Mouse (Mus musculus): ENCODE data around the gene Ism1.
A peak's percentile ranks its signal among the peaks of the same experiment; 100 is the strongest.

The Ism1 gene

GRCm38 (mm10) chr2:139714206-139714605, 36.2 kb downstream of the Ism1 start:
- DNase-seq (ENCODE audit: low read depth, low spot score) = no peak

GRCm38 (mm10) chr2:139717772-139718171, 39.8 kb downstream of the Ism1 start:
- no peak for DNase-seq (ENCODE audit: low read depth, low spot score)

GRCm38 (mm10) chr2:139722700-139723099, 44.7 kb downstream of the Ism1 start:
- peak; percentile 22 for DNase-seq (ENCODE audit: low read depth, low spot score)

- no peak for DNase-seq (ENCODE audit: low read depth, low spot score)
Observed at GRCm38 (mm10) chr2:139723304-139723703, 45.3 kb downstream of the Ism1 start.

- DNase-seq (ENCODE audit: low read depth, low spot score) = no peak
Observed at GRCm38 (mm10) chr2:139724202-139724838, 46.3 kb downstream of the Ism1 start.

GRCm38 (mm10) chr2:139725328-139725727, 47.4 kb downstream of the Ism1 start:
- DNase-seq (ENCODE audit: low read depth, low spot score) = no peak

GRCm38 (mm10) chr2:139728060-139728459, 50.1 kb downstream of the Ism1 start:
- no peak for DNase-seq (ENCODE audit: low read depth, low spot score)

GRCm38 (mm10) chr2:139729377-139729776, 51.4 kb downstream of the Ism1 start:
- no peak for DNase-seq (ENCODE audit: low read depth, low spot score)

- DNase-seq (ENCODE audit: low read depth, low spot score) = no peak
Observed at GRCm38 (mm10) chr2:139742381-139742780, 64.4 kb downstream of the Ism1 start.

DNA sequence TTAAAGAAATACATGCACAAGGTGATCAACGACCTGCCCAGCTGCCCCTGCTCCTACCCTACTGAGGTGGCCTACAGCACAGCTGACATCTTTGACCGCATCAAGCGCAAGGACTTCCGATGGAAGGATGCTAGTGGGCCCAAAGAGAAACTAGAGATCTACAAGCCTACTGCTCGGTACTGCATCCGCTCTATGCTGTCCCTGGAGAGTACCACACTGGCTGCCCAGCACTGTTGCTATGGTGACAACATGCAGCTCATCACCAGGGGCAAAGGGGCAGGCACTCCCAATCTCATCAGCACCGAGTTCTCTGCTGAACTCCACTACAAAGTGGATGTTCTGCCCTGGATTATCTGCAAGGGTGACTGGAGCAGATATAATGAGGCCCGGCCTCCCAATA, 79.0 kb downstream of the Ism1 start:
- DNase-seq (ENCODE audit: low read depth, low spot score) = no peak

DNA sequence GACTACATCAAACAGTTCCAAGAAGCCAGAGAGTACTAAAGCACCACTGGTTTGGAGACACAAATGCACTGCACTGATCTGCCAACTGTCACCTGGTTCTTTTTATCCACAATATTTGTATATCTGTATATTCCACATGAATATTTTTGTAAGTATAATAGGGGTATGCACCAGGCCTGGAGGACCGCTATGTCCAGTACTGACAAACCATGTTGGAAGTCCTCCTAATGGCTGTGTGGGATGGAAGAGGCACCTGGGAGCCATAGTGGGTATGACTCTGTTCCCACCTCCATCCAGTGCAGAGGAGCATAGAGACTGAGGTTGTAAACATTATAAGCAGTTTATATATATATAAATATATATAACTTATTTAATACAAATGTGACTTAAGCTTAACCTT, 79.5 kb downstream of the Ism1 start:
- no peak for DNase-seq (ENCODE audit: low read depth, low spot score)

DNA sequence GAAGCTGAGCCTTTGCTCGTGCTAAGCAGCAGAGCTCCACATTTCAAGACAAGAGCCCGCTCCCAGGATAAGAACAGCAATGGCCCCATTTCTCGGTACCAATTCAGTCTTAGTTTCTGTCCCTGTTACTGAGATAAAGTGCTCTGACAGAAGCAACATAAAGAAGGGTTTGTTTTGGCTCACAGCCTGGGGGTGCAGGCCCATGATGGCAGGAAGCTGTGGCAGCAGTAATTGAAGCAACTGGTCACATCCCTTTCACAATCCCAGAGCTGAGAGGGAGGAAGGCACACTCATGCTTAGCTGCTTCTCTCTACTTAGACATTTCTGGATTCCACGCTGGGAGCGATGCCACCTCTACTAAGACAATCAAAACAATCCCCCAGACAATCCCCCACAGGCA, 86.4 kb downstream of the Ism1 start:
- no peak for DNase-seq (ENCODE audit: low read depth, low spot score)

DNA sequence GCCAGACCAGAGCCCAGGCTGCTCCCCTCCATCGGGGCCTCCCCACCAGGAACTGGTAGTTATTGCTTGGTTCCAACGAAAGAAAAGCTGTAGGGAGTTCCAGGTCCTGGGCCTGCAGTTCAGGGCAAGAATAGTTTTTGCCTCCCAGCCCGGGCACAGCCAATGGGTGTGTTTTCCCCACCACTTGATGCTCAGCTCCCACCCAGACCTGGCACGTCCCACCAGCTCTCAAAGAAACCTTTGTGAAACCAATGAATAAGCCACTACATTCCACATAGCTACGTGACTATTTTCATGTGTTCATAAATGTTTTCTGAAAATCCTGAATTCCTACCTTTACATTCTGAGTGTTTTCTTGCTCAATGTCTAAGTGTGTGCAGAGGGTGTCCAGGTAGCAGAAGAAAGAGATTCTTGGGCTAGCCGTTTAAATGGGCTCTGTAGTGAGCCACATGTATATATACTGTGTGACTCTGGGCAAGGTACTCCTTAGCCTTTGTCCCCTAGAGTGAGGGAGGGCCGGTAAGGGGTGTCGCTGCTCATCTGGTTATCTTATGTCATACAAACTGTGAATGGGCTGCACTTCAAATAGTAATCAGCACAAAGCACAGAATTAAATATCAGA, 97.1 kb downstream of the Ism1 start:
- no peak for DNase-seq (ENCODE audit: low read depth, low spot score)

- no peak for DNase-seq (ENCODE audit: low read depth, low spot score)
Observed at GRCm38 (mm10) chr2:139776644-139777043, 98.7 kb downstream of the Ism1 start.

- DNase-seq (ENCODE audit: low read depth, low spot score) = no peak
Observed at GRCm38 (mm10) chr2:139778283-139778682, 100.3 kb downstream of the Ism1 start.

GRCm38 (mm10) chr2:139783318-139783850, 105.4 kb downstream of the Ism1 start:
- DNase-seq (ENCODE audit: low read depth, low spot score) = no peak

- no peak for DNase-seq (ENCODE audit: low read depth, low spot score)
Observed at GRCm38 (mm10) chr2:139784465-139784864, 106.5 kb downstream of the Ism1 start.

- no peak for DNase-seq (ENCODE audit: low read depth, low spot score)
Observed at GRCm38 (mm10) chr2:139784946-139785345, 107.0 kb downstream of the Ism1 start.

GRCm38 (mm10) chr2:139788658-139789057, 110.7 kb downstream of the Ism1 start:
- DNase-seq (ENCODE audit: low read depth, low spot score) = no peak

DNA sequence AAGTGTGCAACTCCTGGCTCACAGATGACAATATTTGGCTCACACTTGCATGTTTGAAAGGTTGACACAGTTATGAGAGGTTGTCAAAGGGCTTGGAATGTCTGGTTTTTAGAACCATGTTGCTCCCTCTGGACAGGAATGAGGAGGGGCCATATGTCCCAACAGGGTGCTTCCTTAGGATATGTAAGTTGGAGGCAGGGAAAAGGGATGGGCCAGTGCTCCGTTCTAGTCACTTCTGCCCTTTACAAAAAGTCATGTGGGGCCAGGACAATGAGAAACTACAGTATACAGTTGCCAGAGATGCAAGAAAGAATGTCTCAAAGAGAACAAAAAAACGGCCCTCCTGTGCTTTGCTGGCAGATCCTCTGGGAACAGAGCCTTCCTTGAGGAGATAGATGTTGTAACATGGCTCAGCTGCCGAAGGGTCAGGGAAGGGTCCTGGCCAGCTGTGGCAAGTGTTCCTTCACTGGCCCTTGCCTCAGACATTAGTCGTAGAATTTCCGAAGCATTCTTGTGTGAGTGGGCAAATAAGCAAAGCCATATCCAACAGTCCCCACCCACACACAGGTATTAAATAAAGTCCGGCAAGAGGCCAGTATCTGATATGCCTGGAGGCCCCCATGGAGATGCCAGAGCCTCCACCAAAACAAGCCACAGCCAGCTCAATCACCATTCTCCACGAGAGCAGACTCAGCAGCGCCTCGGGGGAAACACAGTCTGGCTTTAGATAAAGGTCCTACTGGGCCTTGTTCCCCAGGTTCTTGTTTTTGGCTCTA, 114.6 kb downstream of the Ism1 start:
- no peak for DNase-seq (ENCODE audit: low read depth, low spot score)

DNA sequence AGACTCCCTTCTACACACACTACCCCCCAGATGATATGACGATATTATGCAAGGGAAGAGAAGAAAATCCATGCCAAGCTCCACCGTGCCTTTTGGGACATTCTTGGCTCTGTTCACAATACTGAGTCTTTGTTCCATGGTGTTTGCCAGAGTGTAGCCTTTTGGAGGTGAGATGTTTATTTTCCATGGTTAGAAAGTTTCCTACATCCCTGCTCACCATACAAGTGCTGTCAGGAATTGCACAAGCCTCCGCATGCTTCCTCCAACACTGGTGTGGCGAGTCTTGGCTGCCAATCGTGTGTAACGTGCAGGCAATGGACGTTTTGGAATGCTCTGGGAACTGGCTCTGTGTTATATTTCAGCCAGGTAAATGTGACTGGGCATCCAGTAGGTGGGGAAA, 126.1 kb downstream of the Ism1 start:
- no peak for DNase-seq (ENCODE audit: low read depth, low spot score)

DNA sequence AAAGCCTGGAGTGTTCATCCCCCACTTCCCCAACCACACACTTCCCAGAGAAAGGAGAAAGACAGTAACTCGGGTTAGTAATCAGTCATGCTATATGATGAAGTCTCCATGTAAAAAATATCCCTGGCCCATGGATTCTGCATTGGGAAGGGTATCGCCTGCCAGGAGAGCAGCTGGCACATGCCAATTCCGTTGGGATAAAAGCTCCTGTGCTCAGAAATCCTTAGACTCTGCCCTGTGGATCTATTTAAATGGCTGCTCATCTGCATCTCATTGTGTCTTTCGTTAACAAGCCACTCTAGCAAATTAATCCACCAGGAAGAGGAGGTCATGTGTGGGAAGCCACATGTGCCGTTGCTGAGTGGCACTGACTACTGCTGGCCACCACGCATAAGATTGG, 129.9 kb downstream of the Ism1 start:
- no peak for DNase-seq (ENCODE audit: low read depth, low spot score)

All from embryo, embryonic 11.5 days (tissue).